Mouse (Mus musculus) lung, embryonic 16.5 days (tissue): Measurements from ENCODE around the gene Ttll4. TPM values are rescaled to one million over a fixed set of nuclear protein-coding genes. Genes with fewer than 3 reads are reported as not detected.

Experiments
- ATAC-seq: fragments of 200-750 bp; cut with Nextera tagmentation; 2 replicates; pipeline ENCODE4 v1.8.0; 2017; ENCODE audit warnings: low read depth, mild to moderate bottlenecking, moderate library complexity
- H3K27ac ChIP-seq: fragments of 300-500 bp; sonication (generic); 2 replicates; pipeline ENCODE4 v1.5.1; 2014; ENCODE audit warnings: mild to moderate bottlenecking, control low read depth, low read length
- H3K27me3 ChIP-seq: fragments of 300-500 bp; sonication (generic); 2 replicates; pipeline ENCODE4 v1.6.1; 2014; ENCODE audit warnings: low read depth, low read length, mixed read lengths; ENCODE audit not compliant: control insufficient read depth, insufficient read depth
- H3K36me3 ChIP-seq: fragments of 300-500 bp; sonication (generic); 2 replicates; pipeline ENCODE4 v1.6.1; 2014; ENCODE audit warnings: low read length; ENCODE audit not compliant: control insufficient read depth, insufficient read depth
- H3K4me1 ChIP-seq: fragments of 300-500 bp; sonication (generic); replicated peaks from 2 replicates; pipeline ENCODE4 v1.6.1; 2014; ENCODE audit warnings: low read length, mixed read lengths; ENCODE audit not compliant: control insufficient read depth, insufficient read depth
- H3K4me2 ChIP-seq: fragments of 300-500 bp; sonication (generic); 2 replicates; pipeline ENCODE4 v1.6.1; 2014; ENCODE audit warnings: low read depth, low read length, control low read depth
- H3K4me3 ChIP-seq: fragments of 300-500 bp; sonication (generic); 2 replicates; pipeline ENCODE4 v1.5.1; 2014; ENCODE audit warnings: mild to moderate bottlenecking, low read length, control low read depth
- H3K9ac ChIP-seq: fragments of 300-500 bp; sonication (generic); 2 replicates; pipeline ENCODE4 v1.6.1; 2014; ENCODE audit warnings: low read length, control low read depth
- H3K9me3 ChIP-seq: fragments of 300-500 bp; sonication (generic); 2 replicates; pipeline ENCODE4 v1.6.1; 2016; ENCODE audit warnings: low read length; ENCODE audit not compliant: control insufficient read depth
- WGBS: fragments of 180-500 bp; shearing (Covaris S2); extraction: QIAGEN DNeasy Blood & Tissue Kit; methylation state at CpG from one replicate; pipeline ENCODE4 v1.1.7; 2014; 5-methylcytosine and 5-hydroxymethylcytosine counted together
- polyA plus RNA-seq: library from polyadenylated mRNA; unstranded; fragments of >200 nt; fragmentation: Nextera tagmentation; extraction: Ambion mirVana; gene quantifications from 2 replicates; pipeline ENCODE4 v1.2.1, GENCODE M21; 2015

The Ttll4 gene
- 15.8 and 16.5 TPM in 2 replicates for polyA plus RNA-seq

- Histone ChIP-seq H3K4me2 (peak within 1 kb of the TSS; percentile 80), H3K4me3 (peak within 1 kb of the TSS; percentile 92), H3K4me1 (peaks cover 16% of the 10 kb centered on the region)
These were observed at the start of gene Ttll4 for GRCm38 (mm10) chr1:74661448-74662195. Ttll4 (plus strand) TSS chr1:74661745.

GRCm38 (mm10) chr1:74624183-74624582 is 37.4 kb upstream of the Ttll4 start:
- H3K4me1 ChIP-seq, result no peaks in the 10 kb centered on the region
- no peaks in the 10 kb centered on the region for H3K9me3 ChIP-seq
- WGBS, result 69% methylated on average over 1 of the region's 1 CpGs
- no peak overlapping the region for H3K4me2 ChIP-seq
- peak; percentile 62 for ATAC-seq
- no peak overlapping the region for H3K27ac ChIP-seq
- H3K36me3 ChIP-seq, result no peaks in the 10 kb centered on the region
- H3K9ac ChIP-seq, result no peak overlapping the region
- no peak overlapping the region for H3K4me3 ChIP-seq
- no peaks in the 10 kb centered on the region for H3K27me3 ChIP-seq

More at GRCm38 (mm10) chr1:74661448-74662195, at the start of gene Ttll4:
- Histone ChIP-seq H3K27ac (peak within 1 kb of the TSS; percentile 88), H3K27me3 (no peaks in the 10 kb centered on the region), H3K9me3 (no peaks in the 10 kb centered on the region), H3K9ac (peak within 1 kb of the TSS; percentile 86), H3K36me3 (no peaks in the 10 kb centered on the region)
- under 1% methylated on average over 61 of the region's 66 CpGs for WGBS
- peak; percentile 99 for ATAC-seq

GRCm38 (mm10) chr1:74626076-74626475 is 35.5 kb upstream of the Ttll4 start:
- ATAC-seq, result no peak
- H3K4me2 ChIP-seq, result no peak overlapping the region
- no peaks in the 10 kb centered on the region for H3K4me1 ChIP-seq
- 75% methylated on average over 4 of the region's 4 CpGs for WGBS
- H3K36me3 ChIP-seq, result no peaks in the 10 kb centered on the region
- no peak overlapping the region for H3K4me3 ChIP-seq
- H3K9me3 ChIP-seq, result no peaks in the 10 kb centered on the region
- no peak overlapping the region for H3K9ac ChIP-seq
- no peak overlapping the region for H3K27ac ChIP-seq
- H3K27me3 ChIP-seq, result no peaks in the 10 kb centered on the region

- no peak overlapping the region for H3K4me3 ChIP-seq
- H3K27me3 ChIP-seq, result no peaks in the 10 kb centered on the region
- H3K36me3 ChIP-seq, result no peaks in the 10 kb centered on the region
- H3K9me3 ChIP-seq, result no peaks in the 10 kb centered on the region
- no peak overlapping the region for H3K27ac ChIP-seq
- WGBS, result 34% methylated on average over 7 of the region's 7 CpGs
- no peak overlapping the region for H3K9ac ChIP-seq
- no peaks in the 10 kb centered on the region for H3K4me1 ChIP-seq
- no peak for ATAC-seq
- H3K4me2 ChIP-seq, result no peak overlapping the region
These were observed 33.5 kb upstream of the Ttll4 start for GRCm38 (mm10) chr1:74628001-74628400.

GRCm38 (mm10) chr1:74632734-74633133 is 28.8 kb upstream of the Ttll4 start:
- no peak overlapping the region for H3K4me3 ChIP-seq
- no peaks in the 10 kb centered on the region for H3K36me3 ChIP-seq
- 69% methylated on average over 4 of the region's 4 CpGs for WGBS
- H3K27ac ChIP-seq, result no peak overlapping the region
- H3K4me2 ChIP-seq, result no peak overlapping the region
- H3K9ac ChIP-seq, result no peak overlapping the region
- H3K9me3 ChIP-seq, result no peaks in the 10 kb centered on the region
- ATAC-seq, result no peak
- H3K4me1 ChIP-seq, result no peaks in the 10 kb centered on the region
- H3K27me3 ChIP-seq, result no peaks in the 10 kb centered on the region

GRCm38 (mm10) chr1:74643524-74643923 is 18.0 kb upstream of the Ttll4 start:
- H3K9ac ChIP-seq, result no peak overlapping the region
- H3K27me3 ChIP-seq, result no peaks in the 10 kb centered on the region
- H3K4me3 ChIP-seq, result no peak overlapping the region
- no peaks in the 10 kb centered on the region for H3K36me3 ChIP-seq
- 33% methylated on average over 2 of the region's 2 CpGs for WGBS
- peak overlapping the region; percentile 10; the same call in 1 of the 2 replicates for H3K27ac ChIP-seq
- no peak overlapping the region for H3K4me2 ChIP-seq
- no peak for ATAC-seq
- no peaks in the 10 kb centered on the region for H3K4me1 ChIP-seq
- H3K9me3 ChIP-seq, result no peaks in the 10 kb centered on the region

GRCm38 (mm10) chr1:74643926-74644325 is 17.6 kb upstream of the Ttll4 start:
- Histone ChIP-seq H3K36me3 (no peaks in the 10 kb centered on the region), H3K9ac (no peak overlapping the region), H3K27me3 (no peaks in the 10 kb centered on the region), H3K9me3 (no peaks in the 10 kb centered on the region), H3K4me3 (no peak overlapping the region), H3K4me1 (no peaks in the 10 kb centered on the region), H3K4me2 (no peak overlapping the region), H3K27ac (no peak overlapping the region; the same call in 1 of the 2 replicates)
- ATAC-seq, result no peak

- Histone ChIP-seq H3K9me3 (no peaks in the 10 kb centered on the region), H3K9ac (peak overlapping the region; percentile 86), H3K4me2 (peak overlapping the region; percentile 80), H3K36me3 (no peaks in the 10 kb centered on the region), H3K27ac (peak overlapping the region; percentile 88), H3K27me3 (no peaks in the 10 kb centered on the region), H3K4me1 (peaks cover 16% of the 10 kb centered on the region), H3K4me3 (peak overlapping the region; percentile 92)
- WGBS, result 2% methylated on average over 13 of the region's 13 CpGs
- ATAC-seq, result no peak
These were observed 814 bp downstream of the Ttll4 start for GRCm38 (mm10) chr1:74662253-74662865.

- WGBS, result 27% methylated on average over 6 of the region's 6 CpGs
- no peaks in the 10 kb centered on the region for H3K9me3 ChIP-seq
- ATAC-seq, result no peak
- H3K4me3 ChIP-seq, result no peak overlapping the region
- H3K36me3 ChIP-seq, result no peaks in the 10 kb centered on the region
- H3K4me2 ChIP-seq, result no peak overlapping the region
- H3K27me3 ChIP-seq, result no peaks in the 10 kb centered on the region
- no peak overlapping the region for H3K27ac ChIP-seq
- no peak overlapping the region for H3K9ac ChIP-seq
- H3K4me1 ChIP-seq, result peaks cover 16% of the 10 kb centered on the region
These were observed 3.6 kb downstream of the Ttll4 start for GRCm38 (mm10) chr1:74665153-74665552.
